Mouse (Mus musculus): Measurements from ENCODE around the gene Igtp.
"Not testable (repeated sequence)": the region's sequence is repeated elsewhere in the genome, so short reads cannot be mapped to it uniquely, and the experiment has no call there.

Igtp gene

DNA sequence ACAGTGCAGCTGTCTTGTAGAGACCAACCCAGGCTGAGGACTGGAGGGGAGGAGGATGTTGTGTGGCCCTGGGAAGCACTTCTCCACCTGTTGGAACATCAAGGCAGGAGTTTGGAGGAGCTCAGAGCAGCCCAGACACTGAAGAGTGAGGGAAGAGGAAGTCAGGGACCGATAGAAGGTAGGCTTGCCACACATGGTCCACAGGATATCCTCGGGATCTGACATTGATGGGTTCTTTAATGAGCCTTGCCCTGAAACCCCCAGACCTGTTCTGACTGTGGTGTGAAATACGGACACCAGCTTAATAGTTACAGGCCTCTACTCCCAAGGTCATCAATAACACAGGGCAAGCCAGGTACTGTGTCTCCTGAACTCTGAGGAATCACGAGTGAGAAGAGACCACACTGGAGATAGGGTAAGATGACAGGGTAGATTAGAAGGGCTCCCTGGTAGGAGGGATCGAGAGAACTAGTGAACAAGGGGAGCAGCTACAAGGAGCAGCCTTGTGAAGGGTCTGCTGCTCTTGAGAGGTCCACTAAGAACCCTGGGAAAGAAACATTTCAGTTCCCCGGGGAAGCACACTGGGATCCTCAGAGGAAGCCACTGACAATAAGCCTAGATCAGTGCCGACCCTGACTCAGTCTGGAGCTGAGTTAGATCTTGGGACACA lies 14.5 kb downstream of the Igtp start:
- DNase-seq (ENCODE audit: low read depth, low spot score): no peak

DNA sequence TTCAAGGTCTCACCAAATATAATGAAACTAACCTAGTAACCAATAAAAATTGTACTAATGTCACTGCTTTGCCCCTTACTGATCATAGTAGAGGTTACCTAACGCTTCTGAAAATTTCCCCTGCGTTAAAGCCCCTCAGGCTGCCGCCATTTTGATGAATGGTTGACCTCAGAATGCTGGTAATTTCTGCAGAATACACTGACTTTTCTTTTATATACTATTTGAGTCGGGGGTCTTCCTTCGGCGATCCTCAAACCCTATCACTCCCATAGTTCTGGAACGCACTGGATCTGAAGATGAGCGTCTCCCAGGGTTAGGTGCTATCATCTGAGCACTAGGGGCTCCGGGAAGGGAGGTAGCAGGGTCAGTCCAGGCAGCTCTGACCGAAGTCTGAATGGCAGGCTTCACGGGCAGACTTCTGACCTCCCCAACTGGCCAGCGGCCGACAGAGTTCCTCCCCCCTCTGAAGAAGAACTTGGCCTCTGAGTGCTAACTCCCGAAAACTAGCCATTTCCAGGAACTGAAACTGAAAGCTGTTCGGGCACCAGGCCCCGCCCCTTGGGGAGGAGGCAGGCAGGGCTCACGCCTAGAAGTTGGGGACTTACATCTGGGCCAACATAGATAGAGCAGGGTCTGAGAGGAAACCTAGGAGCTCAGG lies 15.2 kb downstream of the Igtp start:
- peak; percentile 86 for DNase-seq (ENCODE audit: low read depth, low spot score)

DNA sequence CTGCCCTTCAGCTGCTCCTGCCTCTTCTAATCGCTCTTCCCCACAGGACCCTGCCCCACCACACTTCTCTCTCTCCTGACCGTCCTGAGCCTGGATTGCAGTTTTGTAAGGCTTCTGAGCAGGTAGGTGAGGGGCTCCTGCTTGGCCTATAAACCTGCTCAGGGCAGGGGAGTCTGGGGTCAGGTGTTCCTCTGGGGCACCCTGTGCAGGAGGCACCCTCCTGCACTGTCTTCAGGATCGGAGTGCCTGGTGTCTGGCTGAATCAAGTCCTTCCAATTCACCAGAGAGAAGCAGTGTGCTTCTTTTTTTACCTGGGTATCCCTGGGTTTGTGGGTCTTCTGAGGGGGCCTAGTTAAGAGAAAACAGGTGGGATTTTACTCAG lies 15.7 kb downstream of the Igtp start:
- DNase-seq (ENCODE audit: low read depth, low spot score): not testable (repeated sequence)

DNA sequence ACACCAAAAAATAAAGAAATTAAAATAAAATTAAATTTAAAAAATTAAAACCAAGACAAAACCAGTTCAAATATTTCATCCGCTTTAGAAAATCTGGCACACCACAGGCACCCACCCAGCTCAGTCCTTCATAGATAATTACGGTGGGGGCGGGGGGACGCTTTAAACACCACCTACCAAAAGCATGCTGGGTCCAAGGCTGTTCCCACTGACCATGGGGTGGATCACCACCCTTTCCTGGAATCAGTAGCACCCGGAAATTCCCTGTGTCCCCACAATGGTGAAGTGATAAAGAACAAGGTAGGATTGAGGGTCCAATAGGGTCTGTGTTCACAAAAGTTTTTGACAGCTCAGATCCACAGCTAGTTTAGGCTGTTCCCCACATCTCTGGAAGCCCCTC lies 16.5 kb downstream of the Igtp start:
- no peak for DNase-seq (ENCODE audit: low read depth, low spot score)

DNA sequence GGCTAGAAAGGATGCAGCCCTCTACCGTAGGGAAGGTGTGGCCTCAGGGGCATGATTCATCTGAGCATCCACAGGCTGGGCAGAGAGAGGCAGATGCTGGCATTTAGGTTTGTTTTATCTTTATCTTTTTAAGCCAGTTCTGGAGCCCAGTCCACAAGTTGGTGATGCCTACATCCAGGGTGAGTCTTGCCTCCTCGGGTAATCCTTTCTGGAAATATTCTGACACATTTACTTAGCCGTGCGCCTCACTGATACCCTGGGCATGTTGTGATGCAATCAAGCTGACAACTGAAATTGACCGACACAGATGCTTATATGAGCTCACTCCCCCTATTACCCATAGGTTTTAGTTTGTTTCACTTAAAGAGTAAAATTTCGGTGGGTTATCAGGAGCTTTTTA lies 17.5 kb downstream of the Igtp start:
- no peak for DNase-seq (ENCODE audit: low read depth, low spot score)

DNA sequence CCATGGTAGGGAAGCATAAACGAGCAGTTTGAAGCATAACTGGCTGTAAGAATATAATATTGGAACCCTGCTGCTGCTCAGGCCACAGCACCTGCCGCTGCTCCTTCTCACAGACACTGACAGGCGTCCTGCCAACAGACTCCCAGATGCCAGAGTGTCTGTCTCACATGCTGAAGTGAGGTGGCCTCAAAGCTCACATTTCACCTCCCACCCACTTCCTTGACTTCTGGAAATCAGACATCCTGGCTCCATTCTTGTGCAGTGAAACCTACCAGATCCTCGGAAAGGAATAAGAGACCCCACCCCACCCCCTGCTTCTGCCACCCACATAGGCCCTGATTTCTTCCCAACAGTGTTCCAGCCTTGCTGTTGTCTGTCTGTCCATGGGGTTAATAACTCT lies 24.4 kb downstream of the Igtp start:
- no peak for DNase-seq (ENCODE audit: low read depth, low spot score)

DNA sequence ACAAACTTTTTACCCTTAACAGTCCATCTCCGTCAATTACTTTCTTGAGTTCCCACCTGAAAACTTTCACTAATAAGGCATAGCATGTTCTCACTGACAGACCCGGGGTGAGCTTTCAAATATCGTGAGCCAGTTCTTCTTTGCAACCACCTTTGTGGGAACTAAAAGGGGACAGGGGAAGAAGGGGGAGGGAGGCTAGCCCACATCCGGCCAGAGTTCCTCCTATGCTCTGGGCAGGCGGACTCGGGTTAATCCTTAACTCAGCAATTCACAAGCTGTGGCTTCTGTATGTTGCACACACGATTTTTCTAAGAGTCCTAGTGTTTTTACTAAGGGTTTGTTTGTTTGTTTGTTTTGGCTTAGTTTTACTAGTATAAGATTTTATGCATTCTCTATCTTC lies 25.0 kb downstream of the Igtp start:
- peak; percentile 67 for DNase-seq (ENCODE audit: low read depth, low spot score)

DNA sequence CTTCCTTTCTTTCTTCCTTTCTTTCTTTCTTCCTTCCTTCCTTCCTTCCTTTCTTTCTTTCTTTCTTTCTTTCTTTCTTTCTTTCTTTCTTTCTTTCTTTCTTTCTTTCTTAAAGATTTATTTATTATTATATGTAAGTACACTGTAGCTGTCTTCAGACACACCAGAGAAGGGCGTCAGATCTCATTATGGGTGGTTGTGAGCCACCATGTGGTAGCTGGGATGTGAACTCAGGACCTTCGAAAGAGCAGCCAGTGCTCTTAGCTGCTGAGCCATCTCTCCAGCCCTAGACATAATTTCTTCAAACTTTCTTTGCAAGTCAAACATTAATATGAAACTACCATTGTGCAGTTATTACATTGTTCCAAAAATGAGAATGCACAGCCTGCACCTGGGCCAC lies 25.5 kb downstream of the Igtp start:
- DNase-seq (ENCODE audit: low read depth, low spot score): not testable (repeated sequence)

DNA sequence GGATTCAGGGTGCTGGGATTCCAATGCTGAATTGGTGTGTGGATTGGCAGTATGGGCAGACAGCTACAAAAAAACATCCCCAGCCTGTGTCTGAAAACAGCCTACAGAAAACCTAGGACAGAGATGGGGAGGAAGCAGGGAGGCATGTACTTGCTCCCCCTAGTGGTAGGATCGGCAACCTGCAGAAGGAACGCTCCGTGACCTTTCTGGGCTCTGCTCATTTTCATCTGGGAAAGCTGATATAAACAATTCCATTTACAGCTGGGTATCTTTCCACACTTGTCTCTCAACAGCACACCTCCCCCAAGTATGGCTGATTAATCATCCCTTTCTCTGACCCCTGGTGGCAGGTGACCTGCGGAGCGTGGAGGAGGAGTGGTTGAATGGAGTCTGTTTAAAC lies 26.3 kb downstream of the Igtp start:
- peak; percentile 76 for DNase-seq (ENCODE audit: low read depth, low spot score)

DNA sequence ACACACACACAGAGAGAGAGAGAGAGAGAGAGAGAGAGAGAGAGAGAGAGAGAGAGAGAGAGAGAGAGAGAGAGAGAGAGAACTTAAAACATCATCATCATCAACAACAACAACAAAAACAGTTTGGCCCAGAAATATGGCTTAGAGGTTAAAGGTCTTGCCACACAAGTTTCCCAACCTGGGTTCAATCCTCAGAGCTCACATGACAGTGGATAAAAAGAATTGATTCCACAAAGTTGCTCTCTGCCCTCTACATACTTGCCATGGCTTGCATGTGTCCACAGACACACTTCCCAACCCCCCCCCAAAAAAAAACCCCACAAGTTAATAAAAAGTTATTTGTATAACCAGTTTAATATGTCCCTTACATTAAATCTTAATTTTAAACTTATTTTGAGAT lies 27.1 kb downstream of the Igtp start:
- DNase-seq (ENCODE audit: low read depth, low spot score): no peak

DNA sequence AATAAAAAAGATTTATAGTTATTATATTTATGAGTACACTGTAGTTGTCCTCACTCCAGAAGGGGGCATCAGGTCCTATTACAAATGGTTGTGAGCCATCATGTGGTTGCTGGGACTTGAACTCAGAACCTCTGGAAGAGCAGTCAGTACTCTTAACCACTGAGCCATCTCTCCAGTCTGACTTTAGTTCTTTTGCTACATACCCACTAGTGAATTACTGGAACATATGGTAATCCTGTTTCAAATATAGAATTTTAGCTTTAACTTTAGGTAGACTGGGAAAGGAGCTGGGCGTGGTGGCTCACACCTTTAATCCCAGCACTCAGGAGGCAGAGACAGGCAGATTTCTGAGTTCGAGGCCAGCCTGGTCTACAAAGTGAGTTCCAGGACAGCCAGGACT lies 28.7 kb downstream of the Igtp start:
- not testable (repeated sequence) for DNase-seq (ENCODE audit: low read depth, low spot score)

DNA sequence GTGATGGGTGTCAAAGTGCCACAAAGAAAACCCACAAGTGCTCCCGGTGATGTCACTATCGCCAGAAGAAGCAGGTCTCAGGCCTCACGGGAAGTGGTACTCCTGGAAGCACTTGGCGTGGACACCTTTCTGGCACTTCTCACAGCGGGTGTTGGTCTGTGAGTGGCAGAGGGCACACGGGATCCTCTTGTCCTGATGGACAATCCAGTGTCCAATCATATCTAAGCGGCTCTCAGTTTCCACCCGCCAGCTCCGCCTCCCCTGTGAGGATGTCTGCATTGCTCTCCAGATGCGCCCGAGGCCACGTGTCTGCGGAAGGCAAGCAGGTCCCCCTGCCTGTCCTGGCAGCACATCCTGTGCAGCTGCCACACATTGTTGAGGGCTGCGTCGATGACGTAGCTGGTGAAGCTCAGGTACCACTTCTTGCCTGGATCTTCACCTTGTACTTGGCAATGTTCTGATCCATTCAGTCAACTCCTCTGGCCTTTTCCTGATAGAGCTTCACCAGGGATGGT lies 31.1 kb downstream of the Igtp start:
- peak; percentile 35 for DNase-seq (ENCODE audit: low read depth, low spot score)

DNA sequence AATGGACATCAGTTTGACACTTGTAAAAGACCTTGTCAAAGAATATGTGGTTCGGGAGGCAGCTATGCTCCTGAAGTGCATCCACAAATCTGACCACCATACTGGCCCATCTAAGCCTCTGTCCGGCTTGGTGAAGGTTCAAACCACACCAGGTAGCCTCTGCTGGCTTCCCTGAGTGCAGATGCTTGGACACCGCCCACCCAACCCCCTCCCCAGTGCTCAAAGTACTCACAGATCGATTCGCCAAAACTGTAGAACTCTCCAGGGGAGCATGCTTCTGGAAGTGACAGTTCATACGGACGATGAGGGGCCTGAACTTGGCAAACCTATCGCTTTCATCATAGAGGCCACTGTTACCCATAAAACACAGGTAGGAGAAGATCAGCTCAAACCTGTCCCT lies 31.8 kb downstream of the Igtp start:
- DNase-seq (ENCODE audit: low read depth, low spot score): no peak

DNA sequence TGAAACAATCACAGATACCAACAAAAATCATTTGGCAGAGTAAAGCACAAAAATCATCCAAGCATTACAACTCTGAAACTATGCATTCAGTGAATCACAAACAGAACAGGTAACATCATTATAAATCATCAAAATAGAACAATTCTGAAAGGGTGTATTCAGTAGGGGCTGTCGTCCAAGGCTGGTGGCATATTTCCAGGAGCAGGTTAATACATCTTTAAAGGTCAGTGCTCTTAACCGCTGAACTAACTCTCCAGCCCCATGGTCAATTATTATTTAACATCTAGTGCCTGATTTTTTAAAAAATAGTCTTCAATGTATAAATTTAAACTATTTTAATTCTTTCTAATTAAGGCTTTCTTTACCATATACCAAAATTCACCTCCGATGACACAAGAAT lies 35.2 kb downstream of the Igtp start:
- not testable (repeated sequence) for DNase-seq (ENCODE audit: low read depth, low spot score)

DNA sequence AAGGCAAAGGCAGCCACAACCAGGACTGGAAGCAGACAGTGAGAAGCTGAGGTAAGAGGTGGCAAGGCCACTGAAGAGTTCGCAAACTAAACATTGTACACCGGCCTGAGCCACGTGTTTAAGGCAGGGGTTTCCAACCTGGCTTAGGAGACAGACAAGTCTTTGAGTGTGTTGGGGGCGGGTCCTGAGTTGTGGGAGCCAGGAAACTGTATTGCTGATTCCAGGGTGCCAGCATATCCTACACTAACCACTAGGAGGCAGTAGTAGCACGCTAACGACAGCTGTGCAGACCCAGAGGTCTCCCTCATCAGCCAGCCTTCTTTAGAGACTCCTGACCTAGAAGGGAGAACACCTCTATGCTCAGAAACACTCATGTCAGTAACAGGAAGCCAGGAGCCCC lies 35.8 kb downstream of the Igtp start:
- DNase-seq (ENCODE audit: low read depth, low spot score): peak; percentile 77

DNA sequence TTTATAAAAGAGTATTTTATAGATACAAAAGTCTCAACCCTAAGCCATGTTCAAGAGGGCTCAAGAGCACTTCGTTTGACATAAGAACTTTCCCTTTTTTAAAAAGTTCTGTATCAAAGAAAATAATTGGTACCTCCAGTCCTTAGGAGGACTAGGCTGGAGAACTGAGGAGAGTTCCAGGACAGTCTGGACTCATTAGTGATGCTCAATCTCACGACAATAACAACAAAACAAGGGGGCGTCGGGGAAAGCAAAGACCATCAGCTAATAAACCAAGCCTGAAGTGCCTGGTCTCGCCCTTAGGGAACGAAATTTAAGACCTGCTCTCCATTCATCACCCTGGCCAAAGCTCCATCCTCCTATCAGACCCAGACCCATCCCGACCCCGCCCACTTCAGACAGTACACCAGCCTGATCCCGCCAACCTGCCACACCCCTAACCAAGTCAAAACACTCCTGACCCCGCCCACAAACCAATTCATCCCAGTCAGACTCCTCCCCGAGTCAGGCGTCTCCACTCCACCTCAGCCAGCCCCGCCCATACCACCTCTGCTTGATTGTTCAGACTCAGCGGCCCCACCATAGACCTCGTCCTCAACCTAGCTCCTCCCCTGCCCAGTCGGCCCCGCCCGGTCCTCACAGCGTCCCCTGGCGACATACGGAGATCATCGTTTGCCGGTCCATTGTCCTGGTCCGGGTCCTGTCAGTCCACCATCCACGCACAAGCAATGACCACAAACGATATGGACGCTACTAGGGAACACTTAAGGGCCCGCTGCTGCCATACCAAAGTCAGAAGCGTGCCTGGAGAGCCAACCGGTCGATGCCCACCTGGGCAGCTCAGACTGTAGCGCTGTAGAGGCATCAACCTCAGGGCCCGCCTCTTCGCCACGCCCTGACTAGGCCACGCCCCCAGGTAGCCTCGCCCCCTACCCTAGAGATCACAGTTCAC lies 39.8 kb downstream of the Igtp start:
- DNase-seq (ENCODE audit: low read depth, low spot score): peak; percentile 81

DNA sequence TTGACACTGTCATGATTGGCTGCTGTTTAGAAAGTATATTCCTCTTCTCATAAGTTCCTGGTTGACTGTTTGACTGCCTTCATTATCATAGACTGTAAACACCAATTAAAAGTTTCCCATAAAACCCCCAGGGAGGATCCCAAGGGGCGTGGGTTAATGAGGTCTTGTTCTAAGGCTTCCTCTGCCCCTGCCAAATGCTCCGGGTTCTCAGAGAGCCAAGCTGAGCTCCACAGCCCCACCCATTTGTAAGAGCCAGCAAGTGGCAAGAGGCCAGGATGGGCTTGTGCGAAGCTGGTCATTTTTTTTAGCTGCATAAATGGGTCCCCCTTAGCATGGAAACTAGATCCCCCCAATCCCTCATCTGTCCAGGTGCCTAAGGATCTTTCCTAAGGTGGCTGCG lies 47.9 kb downstream of the Igtp start:
- DNase-seq (ENCODE audit: low read depth, low spot score): no peak

DNA sequence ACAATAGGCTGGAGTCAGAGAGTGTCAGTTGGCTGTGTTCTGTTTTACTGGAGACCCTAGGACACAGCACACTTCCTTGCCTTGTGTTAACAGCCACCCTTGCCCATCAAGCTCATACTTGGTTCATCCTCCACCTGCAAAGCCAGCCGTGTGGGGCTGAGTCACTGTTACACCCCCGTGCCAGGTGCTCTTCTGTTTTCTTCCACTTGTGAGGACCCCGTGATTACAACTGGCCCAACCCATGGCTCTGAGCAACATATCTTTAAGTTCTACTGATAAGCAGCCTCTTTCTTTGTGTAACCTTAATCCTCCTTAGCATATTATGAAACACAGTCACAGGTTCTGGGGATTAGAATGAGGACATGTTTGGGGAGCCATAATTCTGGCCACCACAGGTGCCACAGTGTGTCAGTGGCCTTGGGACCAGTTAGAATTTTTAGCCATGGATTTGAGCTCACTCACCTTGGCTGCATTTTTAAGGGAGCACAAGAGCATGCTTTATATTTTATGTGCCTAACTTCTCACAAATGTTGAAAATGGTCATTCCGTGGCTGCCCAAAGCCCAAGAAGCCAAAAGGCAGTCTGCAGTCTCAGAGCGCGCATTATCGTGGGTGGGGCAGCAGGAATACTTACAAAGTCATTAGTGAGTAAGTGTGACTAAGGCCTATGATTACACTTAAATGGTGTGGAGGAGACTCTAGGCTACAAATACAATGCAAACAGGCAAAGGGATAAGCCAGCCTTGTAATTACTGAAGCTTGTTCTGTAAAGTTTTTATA lies 50.0 kb downstream of the Igtp start:
- DNase-seq (ENCODE audit: low read depth, low spot score): no peak

DNA sequence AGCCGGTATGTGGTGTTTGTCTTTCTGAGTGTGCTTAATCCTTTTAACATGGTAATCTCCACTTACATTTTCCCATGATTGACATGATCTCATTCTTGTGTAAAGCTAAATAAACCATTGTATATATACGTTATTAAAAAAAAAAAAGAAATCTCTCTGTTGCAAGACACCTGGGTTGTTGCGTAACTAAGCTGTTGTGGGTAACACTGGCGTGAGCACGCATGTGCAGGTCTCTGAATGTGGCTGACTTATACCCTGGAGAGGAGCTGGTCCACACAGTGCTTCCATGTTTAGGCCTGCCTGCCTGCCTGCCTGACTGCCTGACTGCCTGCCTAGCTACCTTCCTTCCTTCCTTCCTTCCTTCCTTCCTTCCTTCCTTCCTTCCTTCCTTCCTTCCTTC lies 51.2 kb downstream of the Igtp start:
- no peak for DNase-seq (ENCODE audit: low read depth, low spot score)

DNA sequence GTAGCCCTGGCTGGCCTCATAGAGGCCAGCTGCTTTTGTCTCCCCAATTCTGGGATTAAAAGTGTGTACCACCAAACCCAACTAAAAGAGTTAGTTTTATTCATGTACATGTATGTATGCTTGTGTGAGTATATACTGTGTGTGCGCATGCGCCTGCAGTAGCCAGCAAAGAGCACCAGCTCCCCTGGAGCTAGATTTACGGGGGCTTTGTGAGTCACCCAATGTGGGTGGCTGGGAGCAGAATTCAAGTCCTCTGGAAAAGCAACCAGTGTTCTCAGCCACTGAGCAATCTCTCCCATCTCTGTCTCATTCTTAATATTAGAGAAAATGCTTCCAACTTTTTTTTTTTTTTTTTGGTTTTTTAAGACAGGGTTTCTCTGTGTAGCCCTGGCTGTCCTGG lies 55.1 kb downstream of the Igtp start:
- DNase-seq (ENCODE audit: low read depth, low spot score): no peak
